Mouse (Mus musculus) A20 (cell line): ENCODE results near the gene Fndc4.

ENCODE experiments used
- DNase-seq: peaks from one replicate; pipeline ENCODE4 v3.0.0-alpha.2; 2011; ENCODE audit warnings: low read depth, low spot score

Fndc4 gene

GRCm38 (mm10) chr5:31295606-31296141 lies at the start of gene Fndc4:
Gene Fndc4, minus strand, starts transcription at chr5:31296080.
- no peak for DNase-seq

GRCm38 (mm10) chr5:31328255-31328654 lies 32.4 kb upstream of the Fndc4 start:
- peak; percentile 59 for DNase-seq

DNA sequence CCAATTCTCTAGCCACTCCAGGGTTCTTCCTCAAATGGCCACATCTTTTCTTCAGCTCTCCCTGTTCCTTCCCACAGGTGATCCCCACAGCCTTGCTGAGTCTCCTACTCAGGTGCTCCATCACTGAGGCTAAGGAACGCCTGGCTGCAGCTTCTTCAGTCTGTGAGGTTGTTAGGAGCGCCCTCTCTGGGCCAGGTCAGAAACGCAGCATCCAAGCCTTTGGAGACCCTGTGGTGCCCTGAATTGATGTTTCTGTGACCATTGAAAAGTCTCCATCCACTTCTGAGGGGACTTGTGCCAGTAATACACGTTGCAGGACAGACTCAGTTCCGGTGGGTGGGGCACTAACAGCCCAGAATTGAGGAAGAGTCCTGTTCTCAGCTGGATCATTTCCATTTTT lies 31.0 kb upstream of the Fndc4 start:
- DNase-seq: peak; percentile 60

DNA sequence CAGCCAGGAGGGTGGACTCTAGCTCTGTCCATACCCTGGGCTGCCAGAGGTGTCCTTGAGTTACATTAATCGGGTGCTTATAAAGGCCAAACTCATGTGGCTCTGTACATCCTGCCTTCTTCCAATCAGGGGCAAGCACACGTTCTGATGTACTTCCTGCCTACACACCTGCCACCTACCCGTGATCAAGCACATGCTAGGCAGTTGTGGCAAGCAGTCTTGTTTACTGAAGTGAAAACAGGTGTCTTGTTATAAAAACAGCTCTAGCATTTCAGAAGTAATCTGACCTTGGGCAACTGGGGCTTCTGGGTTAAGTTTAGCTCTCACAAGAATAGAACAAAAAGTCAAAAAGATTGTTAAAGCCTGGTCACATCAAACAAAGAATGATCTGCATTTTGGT lies 28.2 kb upstream of the Fndc4 start:
- DNase-seq: peak; percentile 79

DNA sequence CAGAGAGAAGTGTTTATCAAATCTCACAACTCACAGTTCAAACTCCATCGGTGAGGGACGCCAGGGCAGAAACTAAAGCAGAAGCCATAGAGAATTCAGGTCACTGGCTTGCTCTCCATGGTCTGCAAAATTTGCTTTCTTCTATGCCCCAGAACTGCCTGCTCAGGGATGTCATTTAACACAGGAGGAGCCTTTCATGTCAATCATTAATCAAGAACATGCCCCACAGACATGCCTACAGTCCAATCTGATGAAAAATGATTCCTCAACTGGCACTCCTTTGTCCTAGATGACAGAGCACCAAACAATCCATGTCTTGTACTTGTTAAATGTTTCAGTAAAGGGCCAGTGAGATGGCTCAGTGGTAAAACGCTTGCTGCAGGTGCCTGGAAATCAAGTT lies 26.9 kb upstream of the Fndc4 start:
- no peak for DNase-seq

GRCm38 (mm10) chr5:31312806-31313205 lies 16.9 kb upstream of the Fndc4 start:
- no peak for DNase-seq

DNA sequence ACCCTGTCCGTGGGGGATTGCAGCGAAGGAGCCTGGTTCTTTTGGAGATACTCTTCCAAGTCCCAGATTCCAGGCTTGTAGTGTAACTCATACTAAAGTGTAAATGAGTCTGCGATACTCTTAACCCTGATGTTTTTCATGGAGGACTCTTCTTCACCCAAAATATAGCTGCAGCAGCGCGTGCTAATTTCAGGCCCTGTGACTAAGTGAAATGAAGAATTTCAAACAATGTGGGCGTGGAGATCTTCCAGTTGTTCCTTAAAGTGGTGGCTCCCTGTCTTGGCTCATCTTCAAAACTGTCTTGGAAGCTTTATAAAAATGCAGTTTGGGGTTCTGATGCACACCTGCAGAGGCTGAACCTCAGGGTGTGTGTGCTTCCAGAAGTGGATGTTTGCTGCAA lies 7.2 kb upstream of the Fndc4 start:
- no peak for DNase-seq

- peak; percentile 35 for DNase-seq
Observed at GRCm38 (mm10) chr5:31301866-31302265, 6.0 kb upstream of the Fndc4 start.

GRCm38 (mm10) chr5:31298486-31298885 lies 2.6 kb upstream of the Fndc4 start:
- no peak for DNase-seq

DNA sequence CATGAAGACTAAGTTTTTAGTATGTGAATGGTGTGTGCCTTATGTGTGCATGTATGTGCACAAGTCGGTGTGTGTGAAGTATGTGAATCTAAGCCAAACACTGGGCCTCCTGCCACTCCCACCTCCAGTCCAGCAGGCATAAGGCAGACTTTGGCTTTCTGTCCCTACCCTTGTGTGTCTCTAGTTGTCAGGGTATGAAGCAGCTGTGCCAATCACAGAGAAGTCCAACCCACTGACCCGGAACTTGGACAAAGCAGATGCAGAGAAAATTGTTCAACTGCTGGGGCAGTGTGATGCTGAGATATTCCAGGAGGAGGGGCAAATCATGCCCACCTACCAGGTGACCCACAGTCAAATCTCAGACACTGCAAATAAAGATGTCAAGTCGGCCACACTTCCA lies 2.1 kb upstream of the Fndc4 start:
- DNase-seq: no peak

GRCm38 (mm10) chr5:31297047-31297757 lies 1.3 kb upstream of the Fndc4 start, which contains the start of gene Gckr:
Gene Gckr, plus strand, starts transcription at chr5:31297443.
- no peak for DNase-seq

- no peak for DNase-seq
Observed at GRCm38 (mm10) chr5:31294964-31295605, 795 bp downstream of the Fndc4 start.

GRCm38 (mm10) chr5:31291361-31291688 lies 4.6 kb downstream of the Fndc4 start:
- DNase-seq: no peak

GRCm38 (mm10) chr5:31290521-31291360 lies 5.1 kb downstream of the Fndc4 start, which contains the start of gene Ift172:
Gene Ift172, minus strand, starts transcription at chr5:31291116.
- peak; percentile 99 for DNase-seq

DNA sequence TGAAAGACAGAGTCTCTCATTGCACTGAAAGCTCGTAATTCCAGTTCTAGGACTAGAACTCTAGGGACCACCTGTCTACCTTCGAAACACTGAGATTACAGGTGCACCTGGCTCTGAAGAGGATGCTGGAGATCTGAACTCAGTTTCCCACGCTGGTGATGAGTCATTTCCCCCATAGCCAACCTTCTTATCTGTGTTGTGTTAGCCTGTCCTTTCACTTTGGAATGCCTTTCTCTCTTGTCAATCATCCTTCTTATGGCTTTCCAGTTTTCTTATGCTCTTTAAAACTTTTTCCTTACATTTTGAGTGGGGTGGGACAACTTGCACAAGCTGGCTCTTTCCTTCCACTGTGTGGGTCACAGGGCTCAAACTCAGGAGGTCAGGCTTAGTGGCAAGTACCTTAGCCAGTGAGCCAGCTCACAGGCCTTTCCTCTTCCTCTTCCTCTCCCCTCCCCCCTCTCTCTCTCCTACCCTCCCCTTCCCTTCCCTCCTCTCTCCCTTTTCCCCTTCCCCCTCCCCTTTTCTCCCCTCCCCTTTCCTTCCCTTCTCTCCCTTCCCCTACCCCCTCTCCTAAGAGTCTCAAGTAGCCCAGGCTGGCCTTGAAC lies 6.2 kb downstream of the Fndc4 start:
- peak; percentile 49 for DNase-seq

- DNase-seq: peak; percentile 15
Observed at GRCm38 (mm10) chr5:31288655-31289054, 7.2 kb downstream of the Fndc4 start.

GRCm38 (mm10) chr5:31288225-31288624 lies 7.7 kb downstream of the Fndc4 start:
- peak; percentile 60 for DNase-seq

GRCm38 (mm10) chr5:31279245-31279988 lies 16.5 kb downstream of the Fndc4 start:
- DNase-seq: no peak

GRCm38 (mm10) chr5:31273018-31273417 lies 22.9 kb downstream of the Fndc4 start:
- no peak for DNase-seq

GRCm38 (mm10) chr5:31267686-31268085 lies 28.2 kb downstream of the Fndc4 start:
- DNase-seq: no peak

- no peak for DNase-seq
Observed at GRCm38 (mm10) chr5:31266101-31266500, 29.8 kb downstream of the Fndc4 start.
